Mouse (Mus musculus) limb, embryonic 13.5 days (tissue): ENCODE data around the gene Umad1. TPM values are rescaled to one million over a fixed set of nuclear protein-coding genes. Genes with fewer than 3 reads are reported as not detected.

Source experiments
- ATAC-seq: fragments of 200-750 bp; cut with Nextera tagmentation; 2 replicates; pipeline ENCODE4 v1.8.0; 2017; ENCODE audit warnings: low read depth, moderate number of reproducible peaks, moderate TSS enrichment; ENCODE audit not compliant: low FRiP score
- H3K27ac ChIP-seq: fragments of 300-500 bp; sonication (generic); 2 replicates; pipeline ENCODE4 v1.5.1; 2015; ENCODE audit warnings: inconsistent platforms, mild to moderate bottlenecking, moderate library complexity
- H3K27me3 ChIP-seq: fragments of 300-500 bp; sonication (generic); 2 replicates; pipeline ENCODE4 v1.6.1; 2015; ENCODE audit warnings: mild to moderate bottlenecking, inconsistent platforms
- H3K36me3 ChIP-seq: fragments of 300-500 bp; sonication (generic); 2 replicates; pipeline ENCODE4 v1.6.1; 2015; ENCODE audit warnings: inconsistent platforms, mild to moderate bottlenecking, moderate library complexity
- H3K4me1 ChIP-seq: fragments of 300-500 bp; sonication (generic); 2 replicates; pipeline ENCODE4 v1.6.1; 2015; ENCODE audit warnings: inconsistent platforms
- H3K4me2 ChIP-seq: fragments of 300-500 bp; sonication (generic); replicated peaks from 2 replicates; pipeline ENCODE4 v1.6.1; 2015; ENCODE audit warnings: inconsistent platforms, mild to moderate bottlenecking, moderate library complexity
- H3K4me3 ChIP-seq: fragments of 300-500 bp; sonication (generic); 2 replicates; pipeline ENCODE4 v1.5.1; 2015; ENCODE audit warnings: moderate library complexity, mild to moderate bottlenecking, inconsistent platforms
- H3K9ac ChIP-seq: fragments of 300-500 bp; sonication (generic); 2 replicates; pipeline ENCODE4 v1.6.1; 2015; ENCODE audit warnings: mild to moderate bottlenecking, inconsistent platforms
- H3K9me3 ChIP-seq: fragments of 300-500 bp; sonication (generic); 2 replicates; pipeline ENCODE4 v1.6.1; 2016; ENCODE audit warnings: inconsistent platforms
- WGBS: fragments of 180-500 bp; shearing (Covaris S2); methylation state at CpG from one replicate; pipeline ENCODE4 v1.1.7; 2015; 5-methylcytosine and 5-hydroxymethylcytosine counted together
- polyA plus RNA-seq: library from polyadenylated mRNA; unstranded; fragments of >200 nt; fragmentation: Nextera tagmentation; extraction: Ambion mirVana; gene quantifications from 2 replicates; pipeline ENCODE4 v1.2.1, GENCODE M21; 2015

The Umad1 gene
- polyA plus RNA-seq, 1 experiment from 2014 or later: 16.9 TPM

DNA sequence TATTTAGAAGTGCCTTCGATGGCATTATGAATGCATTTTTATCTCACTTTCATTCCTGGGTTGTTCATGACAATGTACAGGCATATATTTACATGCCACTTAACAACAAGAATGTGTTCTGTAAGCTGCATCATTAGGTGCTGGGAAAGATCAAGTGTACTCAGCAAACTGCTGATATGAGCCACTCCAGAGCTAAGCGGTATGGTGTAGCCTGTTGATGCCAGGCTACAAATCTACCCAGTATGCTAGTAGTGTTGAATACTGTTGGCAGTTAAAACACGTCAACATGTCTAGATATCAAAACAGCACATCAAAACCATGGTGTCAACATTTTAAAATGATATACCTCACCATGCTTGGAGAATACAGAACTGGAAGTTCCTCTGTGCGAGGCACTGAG lies 150.8 kb downstream of the Umad1 start:
- H3K27ac ChIP-seq: no peak overlapping the region
- H3K36me3 ChIP-seq: no peaks in the 10 kb centered on the region
- H3K4me2 ChIP-seq: no peak overlapping the region
- no peak overlapping the region for H3K4me3 ChIP-seq
- H3K9me3 ChIP-seq: no peaks in the 10 kb centered on the region
- no peaks in the 10 kb centered on the region for H3K27me3 ChIP-seq
- WGBS: 90% methylated on average over 4 of the region's 4 CpGs
- no peak for ATAC-seq
- no peak overlapping the region for H3K9ac ChIP-seq
- no peaks in the 10 kb centered on the region for H3K4me1 ChIP-seq

- 75% methylated on average over 10 of the region's 10 CpGs for whole genome bisulfite sequencing
Observed at GRCm38 (mm10) chr6:8412845-8413598, 153.9 kb downstream of the Umad1 start.

GRCm38 (mm10) chr6:8414020-8414419 lies 154.9 kb downstream of the Umad1 start:
- Histone ChIP-seq H3K36me3 (no peaks in the 10 kb centered on the region), H3K27ac (no peak overlapping the region), H3K4me1 (0 out of 2 replicates have a peak, but pooled peaks cover 4% of the 10 kb centered on the region), H3K4me2 (no peak overlapping the region), H3K9ac (no peak overlapping the region), H3K27me3 (no peaks in the 10 kb centered on the region), H3K9me3 (no peaks in the 10 kb centered on the region), H3K4me3 (no peak overlapping the region)
- WGBS: 58% methylated on average over 9 of the region's 9 CpGs
- no peak for ATAC-seq

More at GRCm38 (mm10) chr6:8412845-8413598, 153.9 kb downstream of the Umad1 start:
- H3K9ac ChIP-seq: no peak overlapping the region
- ATAC-seq: no peak
- H3K4me2 ChIP-seq: no peak overlapping the region
- H3K4me1 ChIP-seq: 0 out of 2 replicates have a peak, but pooled peaks cover 4% of the 10 kb centered on the region
- no peak overlapping the region for H3K4me3 ChIP-seq
- H3K9me3 ChIP-seq: no peaks in the 10 kb centered on the region
- H3K27me3 ChIP-seq: no peaks in the 10 kb centered on the region
- no peaks in the 10 kb centered on the region for H3K36me3 ChIP-seq
- H3K27ac ChIP-seq: no peak overlapping the region

- Histone ChIP-seq H3K27me3 (no peaks in the 10 kb centered on the region), H3K4me3 (no peak overlapping the region), H3K9ac (no peak overlapping the region), H3K9me3 (no peaks in the 10 kb centered on the region), H3K27ac (no peak overlapping the region), H3K4me1 (peaks cover 22% of the 10 kb centered on the region), H3K4me2 (no peak overlapping the region), H3K36me3 (no peaks in the 10 kb centered on the region)
- ATAC-seq: no peak
- WGBS: 85% methylated on average over 5 of the region's 5 CpGs
Observed at GRCm38 (mm10) chr6:8415823-8416222, 156.7 kb downstream of the Umad1 start.

- no peak overlapping the region for H3K4me3 ChIP-seq
- peaks cover 29% of the 10 kb centered on the region for H3K4me1 ChIP-seq
- no peaks in the 10 kb centered on the region for H3K36me3 ChIP-seq
- 67% methylated on average over 8 of the region's 8 CpGs for WGBS
- no peak overlapping the region for H3K9ac ChIP-seq
- no peak overlapping the region for H3K27ac ChIP-seq
- H3K27me3 ChIP-seq: no peaks in the 10 kb centered on the region
- H3K9me3 ChIP-seq: no peaks in the 10 kb centered on the region
- H3K4me2 ChIP-seq: no peak overlapping the region
- ATAC-seq: peak; percentile 11; the same call in 1 of the 2 replicates
Observed at GRCm38 (mm10) chr6:8416802-8417569, 157.9 kb downstream of the Umad1 start.

GRCm38 (mm10) chr6:8419485-8420186 lies 160.5 kb downstream of the Umad1 start:
- Histone ChIP-seq H3K4me1 (peaks cover 33% of the 10 kb centered on the region), H3K9ac (no peak overlapping the region), H3K36me3 (no peaks in the 10 kb centered on the region), H3K27ac (no peak overlapping the region), H3K9me3 (no peaks in the 10 kb centered on the region), H3K27me3 (no peaks in the 10 kb centered on the region), H3K4me3 (no peak overlapping the region), H3K4me2 (no peak overlapping the region)
- ATAC-seq: no peak
- WGBS: 51% methylated on average over 4 of the region's 4 CpGs

GRCm38 (mm10) chr6:8420187-8420503 lies 161.1 kb downstream of the Umad1 start:
- ATAC-seq: no peak
- Histone ChIP-seq H3K27me3 (no peaks in the 10 kb centered on the region), H3K27ac (no peak overlapping the region), H3K36me3 (no peaks in the 10 kb centered on the region), H3K4me2 (no peak overlapping the region), H3K9me3 (no peaks in the 10 kb centered on the region), H3K4me1 (peaks cover 33% of the 10 kb centered on the region), H3K9ac (no peak overlapping the region), H3K4me3 (no peak overlapping the region)
- 73% methylated on average over 1 of the region's 1 CpGs for WGBS

- Histone ChIP-seq H3K9ac (no peak overlapping the region), H3K4me1 (peaks cover 33% of the 10 kb centered on the region), H3K4me3 (no peak overlapping the region), H3K9me3 (no peaks in the 10 kb centered on the region), H3K36me3 (no peaks in the 10 kb centered on the region), H3K27ac (no peak overlapping the region), H3K4me2 (no peak overlapping the region), H3K27me3 (no peaks in the 10 kb centered on the region)
- ATAC-seq: no peak
- WGBS: 65% methylated on average over 5 of the region's 5 CpGs
Observed at GRCm38 (mm10) chr6:8421421-8421820, 162.3 kb downstream of the Umad1 start.

DNA sequence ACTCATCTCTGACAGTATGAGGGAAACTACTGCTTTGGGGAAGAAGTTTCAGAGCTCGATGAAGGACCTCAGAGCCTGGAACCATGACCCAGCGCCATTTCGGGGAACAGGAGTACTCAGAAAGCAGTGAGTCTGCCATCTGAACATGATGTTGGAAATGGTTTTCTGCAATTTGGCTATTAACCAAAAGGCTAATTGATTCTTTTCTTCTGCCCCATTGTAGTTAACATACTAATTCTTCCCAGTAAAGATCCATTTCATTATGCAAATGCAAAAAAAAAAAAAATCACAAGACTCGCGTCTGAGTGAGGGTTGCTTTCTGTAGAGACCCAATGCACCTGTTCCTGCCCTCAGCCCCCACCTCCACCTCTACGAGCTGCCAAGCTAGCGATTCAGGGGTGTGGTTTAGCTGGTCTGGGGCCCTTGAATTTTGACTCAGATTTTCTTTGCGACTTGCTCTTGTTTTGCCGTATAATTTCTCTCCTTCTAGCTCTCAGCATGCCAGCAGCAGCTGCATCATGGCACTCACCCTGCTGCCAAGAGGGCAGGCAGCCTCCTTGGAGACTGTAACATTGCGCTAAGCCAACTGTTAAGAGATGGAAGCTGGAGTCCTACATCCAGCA lies 163.0 kb downstream of the Umad1 start:
- ATAC-seq: no peak

GRCm38 (mm10) chr6:8423142-8423541 lies 164.1 kb downstream of the Umad1 start:
- no peak overlapping the region for H3K27ac ChIP-seq
- no peak overlapping the region for H3K4me2 ChIP-seq
- H3K4me3 ChIP-seq: no peak overlapping the region
- H3K36me3 ChIP-seq: no peaks in the 10 kb centered on the region
- H3K27me3 ChIP-seq: no peaks in the 10 kb centered on the region
- H3K4me1 ChIP-seq: peaks cover 29% of the 10 kb centered on the region
- 89% methylated on average over 2 of the region's 2 CpGs for WGBS
- H3K9me3 ChIP-seq: no peaks in the 10 kb centered on the region
- H3K9ac ChIP-seq: no peak overlapping the region
- no peak for ATAC-seq

More for the DNA sequence above, 163.0 kb downstream of the Umad1 start:
- no peak overlapping the region for H3K4me2 ChIP-seq
- H3K4me3 ChIP-seq: no peak overlapping the region
- no peaks in the 10 kb centered on the region for H3K27me3 ChIP-seq
- H3K4me1 ChIP-seq: peaks cover 30% of the 10 kb centered on the region
- WGBS: 72% methylated on average over 10 of the region's 10 CpGs
- no peak overlapping the region for H3K9ac ChIP-seq
- H3K36me3 ChIP-seq: no peaks in the 10 kb centered on the region
- H3K9me3 ChIP-seq: no peaks in the 10 kb centered on the region
- H3K27ac ChIP-seq: no peak overlapping the region

DNA sequence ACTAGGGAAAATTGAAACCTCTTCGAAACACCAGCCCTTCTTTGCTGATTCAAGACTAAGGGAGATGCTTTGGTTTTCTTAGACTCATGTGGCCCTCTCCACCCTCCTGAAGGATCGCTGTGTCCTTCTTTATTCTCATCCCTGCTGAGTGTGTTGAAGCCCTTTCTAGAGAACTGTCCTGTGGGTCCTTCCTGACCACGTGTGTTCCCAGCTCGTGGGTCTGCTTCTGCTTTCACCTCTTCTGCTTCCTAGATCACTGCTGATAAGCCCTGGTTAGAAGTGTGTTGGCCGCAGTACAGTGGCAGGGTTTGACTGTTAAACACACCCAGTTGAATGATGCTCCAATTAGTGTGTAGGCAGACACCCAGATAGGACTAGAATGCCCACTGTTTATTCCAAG lies 168.6 kb downstream of the Umad1 start:
- Histone ChIP-seq H3K36me3 (no peaks in the 10 kb centered on the region), H3K27me3 (no peaks in the 10 kb centered on the region), H3K4me2 (no peak overlapping the region), H3K4me1 (no peaks in the 10 kb centered on the region), H3K4me3 (no peak overlapping the region), H3K9ac (no peak overlapping the region), H3K9me3 (no peaks in the 10 kb centered on the region), H3K27ac (no peak overlapping the region)
- ATAC-seq: no peak
- 73% methylated on average over 5 of the region's 5 CpGs for WGBS
